8 mouse cellular contexts compared by ENCODE assay signal in genomic region chr16:11006100-11006499, GRCm38 (mm10). TPM values are rescaled to one million over a fixed set of nuclear protein-coding genes. Genes with fewer than 3 reads are reported as not detected.
DNase-seq lines count a peak whose midpoint lies in the region; ATAC-seq and TF ChIP-seq lines count a peak whose summit lies in the region.

No protein-coding gene starts in this region.

- H3K4me3 ChIP-seq in gastrocnemius, adult 2 months = no peak overlapping the region
- no peak overlapping the region for H3K4me3 ChIP-seq in heart, embryonic 12.5 days
- no peak overlapping the region for H3K4me3 ChIP-seq in liver, embryonic 14.5 days (ENCODE audit: insufficient read depth in 1 of 2, low read depth in 2 of 2, low read length in 2 of 2)

- H3K27ac ChIP-seq in gastrocnemius, adult 2 months = peak overlapping the region; percentile 90
- H3K27ac ChIP-seq in heart, embryonic 12.5 days (ENCODE audit: poor library complexity, severe bottlenecking) = peak overlapping the region; percentile 45; the same call in 1 of the 2 replicates
- H3K27ac ChIP-seq in liver, embryonic 14.5 days = no peak overlapping the region

- DNase-seq in gastrocnemius, adult 2 months = no peak
- no peak for DNase-seq in gastrocnemius, postnatal 14 days
- peak; percentile 67 for DNase-seq in 3T3-L1 (ENCODE audit: low read depth, low spot score)
- no peak for DNase-seq in liver, embryonic 14.5 days (ENCODE audit: low read depth in 3 of 3, low spot score in 3 of 3)
- no peak for DNase-seq in urinary bladder, adult 2 months (ENCODE audit: low spot score)
- no peak for DNase-seq in cerebellum, adult 11-12 months

- intact Hi-C loops in gastrocnemius, adult 2 months (cut with DNase I) = no loop called here
- intact Hi-C loops in gastrocnemius, postnatal 14 days (cut with DNase I; ENCODE audit: low total_unique reads) = no loop called here

- TF ChIP-seq CTCF in gastrocnemius, adult 2 months (IDR thresholded peaks at IDR 0.05) = no peak
- 0 out of 2 replicates have a peak, but pooled peaks have one; percentile 5 for TF ChIP-seq CTCF in liver, embryonic 14.5 days (IDR thresholded peaks at IDR 0.05; ENCODE audit: low read depth)

- no peak for ATAC-seq in heart, embryonic 12.5 days (ENCODE audit: insufficient number of reproducible peaks, low FRiP score)
- peak; percentile 26; the same call in 1 of the 2 replicates for ATAC-seq in liver, embryonic 14.5 days (ENCODE audit: insufficient read depth)
- no peak; the same call in 1 of the 2 replicates for ATAC-seq in frontal cortex, adult (ENCODE audit: low TSS enrichment)

- no peaks in the 10 kb centered on the region for H3K27me3 ChIP-seq in heart, embryonic 12.5 days (replicated peaks)
- no peaks in the 10 kb centered on the region for H3K27me3 ChIP-seq in liver, embryonic 14.5 days (ENCODE audit: control insufficient read depth, insufficient read depth, low read length)

- H3K4me1 ChIP-seq in heart, embryonic 12.5 days (replicated peaks) = peaks cover 39% of the 10 kb centered on the region
- H3K4me1 ChIP-seq in liver, embryonic 14.5 days (replicated peaks; ENCODE audit: control insufficient read depth in 2 of 2, insufficient read depth in 2 of 2, low read length in 1 of 2) = peaks cover 0 to 23% of the 10 kb centered on the region in 2 experiments; a peak in 2 of 4 replicates

- H3K4me2 ChIP-seq in heart, embryonic 12.5 days = no peak overlapping the region
- H3K4me2 ChIP-seq in liver, embryonic 14.5 days (ENCODE audit: low read depth) = no peak overlapping the region

- no peak for TF ChIP-seq EP300 in liver, embryonic 14.5 days (IDR thresholded peaks at IDR 0.05; ENCODE audit: low read depth)

- no peak overlapping the region for H3K9ac ChIP-seq in heart, embryonic 12.5 days
- H3K9ac ChIP-seq in liver, embryonic 14.5 days (replicated peaks) = no peak overlapping the region

- H3K9me3 ChIP-seq in heart, embryonic 12.5 days (replicated peaks) = peaks cover 5% of the 10 kb centered on the region; the same call in 1 of the 2 replicates
- no peaks in the 10 kb centered on the region for H3K9me3 ChIP-seq in liver, embryonic 14.5 days (ENCODE audit: control insufficient read depth, low read length)

- WGBS in heart, embryonic 12.5 days = 73% methylated on average over 6 of the region's 6 CpGs
- WGBS in liver, embryonic 14.5 days (ENCODE audit: insufficient replicate concordance) = 24% methylated on average over 6 of the region's 6 CpGs

- no peaks in the 10 kb centered on the region for H3K36me3 ChIP-seq in heart, embryonic 12.5 days
- no peaks in the 10 kb centered on the region for H3K36me3 ChIP-seq in liver, embryonic 14.5 days (replicated peaks; ENCODE audit: control insufficient read depth, insufficient read depth, low read depth)

RNA-seq across cellular contexts. Expression of gene Snn, which starts 54.6 kb away (rescaled TPM):
- total RNA-seq in gastrocnemius, adult 2 months (2021) = 1 to 10 TPM; 2.7 to 3.1 TPM
- 10 to 100 TPM in 1 of 2 experiments, 1 to 10 TPM in 1; 7.6 to 10.9 TPM for total RNA-seq in gastrocnemius, postnatal 14 days (2021)
- polyA plus RNA-seq in heart, embryonic 12.5 days (2016; fragmentation: Nextera tagmentation; extraction: Ambion mirVana) = 38.7 and 39.4 TPM in 2 replicates
- 2.0 and 2.2 TPM in 2 replicates for polyA plus RNA-seq in liver, embryonic 14.5 days (2012; rRNA removed)
- polyA plus RNA-seq in liver, embryonic 14.5 days (2014; fragmentation: Nextera tagmentation; extraction: Ambion mirVana) = 1.8 and 2.5 TPM in 2 replicates
- polyA plus RNA-seq in urinary bladder, adult 2 months (2012; rRNA removed) = 17.6 and 22.5 TPM in 2 replicates

RNA-seq across cellular contexts. Expression of gene Litaf, which starts 59.9 kb away (rescaled TPM):
- total RNA-seq in gastrocnemius, adult 2 months (2021) = 1 to 10 TPM; 4.8 to 9.3 TPM
- 10 to 100 TPM; 17.0 to 19.2 TPM for total RNA-seq in gastrocnemius, postnatal 14 days (2021)
- 63.6 and 64.5 TPM in 2 replicates for polyA plus RNA-seq in heart, embryonic 12.5 days (2016; fragmentation: Nextera tagmentation; extraction: Ambion mirVana)
- 10.6 and 12.1 TPM in 2 replicates for polyA plus RNA-seq in liver, embryonic 14.5 days (2012; rRNA removed)
- polyA plus RNA-seq in liver, embryonic 14.5 days (2014; fragmentation: Nextera tagmentation; extraction: Ambion mirVana) = 26.6 and 27.3 TPM in 2 replicates
- 47.8 and 57.6 TPM in 2 replicates for polyA plus RNA-seq in urinary bladder, adult 2 months (2012; rRNA removed)
